Mouse (Mus musculus) cerebellum, postnatal 4 days (tissue): ENCODE data around the gene Ptpn18.
"Not testable (repeated sequence)": the region's sequence is repeated elsewhere in the genome, so short reads cannot be mapped to it uniquely, and the experiment has no call there.

ENCODE experiments used
- DNase-seq, 2 experiments: peaks; one replicate each; pipeline ENCODE4 v3.0.0; 2022; ENCODE audit warnings: low spot score in 2 of 2, mixed read lengths in 1 of 2

Gene Ptpn18

DNA sequence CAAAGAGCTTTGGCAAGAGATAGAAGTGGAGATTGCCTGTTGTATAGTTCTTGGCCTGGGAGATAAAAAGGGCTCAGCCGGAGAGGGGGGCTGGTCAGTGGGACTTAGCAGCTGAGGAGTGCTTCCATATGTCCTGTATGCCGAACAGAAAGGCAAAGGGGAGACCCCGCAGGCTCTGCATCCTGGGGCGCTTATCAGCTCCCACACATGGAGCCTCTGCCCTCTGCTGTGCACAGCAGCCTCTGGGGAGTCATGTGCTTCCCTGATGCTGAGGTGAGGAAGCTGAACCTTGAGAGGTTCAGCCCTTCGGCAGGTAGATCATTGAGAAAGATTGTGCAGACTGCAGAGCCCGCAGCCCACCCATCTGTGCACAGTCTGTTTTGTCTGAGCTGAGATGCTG, 57.7 kb downstream of the Ptpn18 start:
- DNase-seq, result not testable (repeated sequence)

DNA sequence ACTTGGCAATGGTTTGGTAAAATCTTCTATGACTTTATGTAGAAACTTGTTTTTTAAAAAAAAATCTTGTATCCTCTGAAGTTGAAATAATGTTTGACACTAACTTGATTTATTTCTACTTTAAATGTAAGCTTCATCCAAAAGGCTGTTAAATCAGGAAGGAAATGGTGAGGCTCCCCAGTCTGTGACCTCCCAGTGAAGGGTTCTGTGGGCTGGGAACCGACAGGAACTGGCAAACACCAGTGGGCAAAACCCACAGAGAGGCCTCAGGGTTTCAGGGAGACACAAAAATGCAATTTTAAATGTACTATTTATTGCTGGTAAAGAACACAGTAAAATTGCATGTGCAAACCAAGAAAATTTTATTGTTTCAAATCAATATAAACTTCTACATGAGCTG, 58.2 kb downstream of the Ptpn18 start:
- DNase-seq, result not testable (repeated sequence)

DNA sequence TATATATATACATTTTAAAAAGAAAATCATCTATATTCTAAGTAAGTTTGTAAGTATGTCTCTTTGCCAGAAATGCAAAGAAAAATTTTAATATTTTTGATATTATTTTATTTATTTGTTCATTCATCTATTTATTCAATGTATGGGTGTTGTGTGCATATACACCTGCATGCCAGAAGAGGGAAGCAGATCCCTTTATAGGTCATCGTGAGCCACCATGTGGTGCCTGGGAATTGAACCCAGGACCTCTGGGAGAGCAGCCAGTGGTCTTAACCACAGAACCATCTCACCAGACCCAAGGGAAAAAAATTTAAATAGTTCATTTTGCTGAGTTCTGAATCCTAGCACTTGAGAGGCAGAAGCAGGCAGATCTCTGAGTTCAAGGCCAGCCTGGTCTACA, 58.7 kb downstream of the Ptpn18 start:
- DNase-seq, result no peak

DNA sequence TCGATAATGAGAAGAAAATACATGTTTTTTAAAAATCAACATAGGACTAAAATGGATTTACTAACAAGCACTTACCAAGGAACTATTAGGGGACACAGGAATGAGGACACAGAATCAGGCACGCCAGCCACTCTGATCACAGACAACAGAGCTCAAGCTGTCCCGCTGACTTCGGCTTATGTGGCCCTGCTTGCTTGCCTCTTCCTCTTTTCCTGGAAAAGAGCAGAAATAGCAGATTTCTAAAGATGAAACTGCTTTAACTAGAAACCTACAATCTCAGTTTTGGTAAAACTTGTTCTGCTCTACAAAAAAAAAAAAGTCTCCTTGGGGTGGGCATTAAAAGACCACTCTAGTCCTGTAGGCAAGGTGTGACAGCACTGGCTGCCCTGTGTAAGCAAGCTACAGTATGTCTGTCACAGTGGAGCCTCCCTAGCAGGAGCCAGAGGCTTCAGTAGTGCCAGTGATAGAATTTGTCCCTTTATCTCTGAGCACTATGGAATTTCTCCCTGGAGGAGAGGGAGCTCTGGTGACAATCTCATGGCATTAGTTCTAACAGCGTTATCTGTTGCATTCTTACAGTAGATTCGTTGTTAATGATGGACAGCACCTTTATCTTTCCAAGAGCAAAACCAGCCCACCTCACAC, 62.8 kb downstream of the Ptpn18 start:
- DNase-seq, result no peak

DNA sequence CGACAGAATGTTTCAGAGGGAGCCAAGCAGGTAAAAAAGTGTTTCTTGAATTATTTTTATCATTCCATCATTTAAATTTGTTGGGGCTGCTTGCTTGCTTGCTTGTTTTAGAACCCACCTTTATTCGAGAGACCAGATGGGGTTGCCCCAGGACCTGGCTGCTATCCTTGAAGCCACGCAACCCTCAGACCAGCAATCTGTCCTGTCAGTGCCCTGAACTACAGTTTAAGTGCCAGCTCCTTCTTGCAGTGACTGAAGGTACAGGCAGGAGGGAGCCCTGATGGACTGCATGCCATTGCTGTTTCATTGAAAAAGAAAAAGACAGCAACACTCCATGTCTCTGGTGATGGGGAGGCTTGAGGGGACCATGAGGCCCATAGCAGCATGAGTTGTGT, 63.3 kb downstream of the Ptpn18 start:
- no peak for DNase-seq

DNA sequence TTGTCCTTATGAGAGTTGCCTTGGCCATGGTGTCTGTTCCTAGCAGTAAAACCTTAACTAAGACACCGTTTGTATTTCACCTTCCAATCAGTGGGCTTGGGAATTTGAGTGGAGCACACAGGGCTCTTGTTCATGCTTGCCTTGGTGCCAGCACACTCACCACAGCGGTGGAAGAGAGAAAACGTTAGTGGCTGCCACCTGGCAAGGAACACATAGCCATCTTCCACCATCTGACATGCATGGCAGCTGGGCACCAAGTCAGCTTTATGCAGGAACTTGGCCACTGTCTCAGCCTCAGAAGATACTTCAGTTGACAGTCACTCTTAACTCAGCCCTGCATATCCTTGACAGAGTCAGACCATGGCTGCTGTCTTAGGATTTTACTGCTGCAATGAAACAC, 64.1 kb downstream of the Ptpn18 start:
- DNase-seq, result no peak
